Mouse (Mus musculus) naive thymus-derived CD4-positive, alpha-beta T cell, adult 2 months (primary cell): Measurements from ENCODE around the gene Vps41.

Experiments
- DNase-seq: peaks from one replicate; pipeline ENCODE4 v3.0.0-alpha.2; 2011; ENCODE audit warnings: low read depth

The Vps41 gene

GRCm38 (mm10) chr13:18794454-18794853 lies 77.4 kb downstream of the Vps41 start:
- no peak for DNase-seq

GRCm38 (mm10) chr13:18797555-18797954 lies 80.5 kb downstream of the Vps41 start:
- no peak for DNase-seq

DNA sequence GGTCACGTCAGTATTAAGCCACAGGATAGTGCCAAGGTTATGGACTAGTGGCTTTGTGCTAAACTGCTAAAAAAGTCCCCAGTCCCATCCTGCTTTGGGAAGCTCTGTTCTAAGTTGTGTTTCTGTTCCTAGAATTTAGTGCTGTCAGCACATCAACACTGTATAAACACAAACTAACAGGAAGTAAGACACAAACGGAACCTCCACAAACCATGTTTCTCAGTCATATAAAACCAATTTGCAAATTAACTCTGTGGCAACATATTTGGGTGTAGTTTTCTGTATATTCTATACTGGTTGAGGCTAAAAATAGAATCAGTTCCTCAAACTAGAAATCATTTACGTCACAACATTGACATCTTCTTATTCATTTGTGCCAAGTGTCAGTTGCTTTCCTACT lies 83.3 kb downstream of the Vps41 start:
- no peak for DNase-seq

GRCm38 (mm10) chr13:18809465-18809864 lies 92.4 kb downstream of the Vps41 start:
- DNase-seq: no peak

- peak; percentile 70 for DNase-seq
Measured at GRCm38 (mm10) chr13:18809978-18810675, 93.0 kb downstream of the Vps41 start.

DNA sequence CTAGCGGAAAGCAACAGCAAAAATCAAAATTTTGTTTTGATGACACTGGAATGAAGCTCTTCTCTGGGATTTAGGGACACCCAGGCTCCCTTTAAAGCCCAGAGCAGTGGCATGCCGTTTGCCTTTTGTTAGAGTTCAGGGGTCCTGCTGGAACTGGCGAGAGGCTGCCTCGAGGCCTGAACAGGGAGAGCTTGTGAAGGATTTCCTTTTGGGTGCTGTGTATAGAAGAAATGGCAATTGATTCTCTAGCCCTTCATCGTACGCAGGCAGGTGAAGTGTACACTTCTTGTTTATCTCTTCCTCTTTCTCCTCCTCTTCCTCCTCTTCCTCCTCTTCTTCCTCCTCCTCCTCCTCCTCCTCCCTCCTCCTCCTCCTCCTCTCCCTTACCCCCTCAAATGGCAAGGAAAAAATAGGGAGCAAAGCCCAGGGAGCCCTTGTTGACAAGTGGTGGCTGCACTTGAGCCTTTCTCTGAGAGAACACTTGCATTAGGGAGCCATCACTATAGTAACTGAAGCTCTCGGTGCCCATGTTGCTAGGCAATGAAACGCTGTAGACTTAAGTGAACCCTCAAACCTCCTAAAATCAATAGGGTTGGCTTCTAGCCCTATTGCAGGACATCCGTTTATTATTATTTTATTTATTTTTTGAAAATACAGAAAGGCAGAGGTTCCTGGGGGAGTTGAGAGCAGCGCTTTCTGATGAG lies 107.5 kb downstream of the Vps41 start:
- DNase-seq: no peak

DNA sequence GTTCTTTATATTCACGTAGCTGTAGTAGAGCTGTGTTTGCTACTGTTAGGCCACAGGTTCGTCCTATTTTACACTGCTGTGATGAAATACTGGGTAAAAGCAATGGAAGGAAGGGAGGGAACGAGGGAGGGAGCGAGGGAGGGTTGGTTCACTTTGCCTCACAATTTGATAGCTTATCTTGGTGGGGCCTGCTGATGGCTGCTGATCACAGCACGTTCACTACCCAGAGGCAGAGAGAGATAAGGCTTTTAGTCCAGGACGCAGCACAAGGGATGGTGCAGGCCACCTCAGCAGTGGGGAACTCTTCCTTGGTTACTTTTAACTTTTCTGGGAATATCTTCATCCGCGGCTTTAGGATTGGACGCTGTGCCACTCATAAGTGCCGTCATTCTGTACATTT lies 109.9 kb downstream of the Vps41 start:
- DNase-seq: no peak

DNA sequence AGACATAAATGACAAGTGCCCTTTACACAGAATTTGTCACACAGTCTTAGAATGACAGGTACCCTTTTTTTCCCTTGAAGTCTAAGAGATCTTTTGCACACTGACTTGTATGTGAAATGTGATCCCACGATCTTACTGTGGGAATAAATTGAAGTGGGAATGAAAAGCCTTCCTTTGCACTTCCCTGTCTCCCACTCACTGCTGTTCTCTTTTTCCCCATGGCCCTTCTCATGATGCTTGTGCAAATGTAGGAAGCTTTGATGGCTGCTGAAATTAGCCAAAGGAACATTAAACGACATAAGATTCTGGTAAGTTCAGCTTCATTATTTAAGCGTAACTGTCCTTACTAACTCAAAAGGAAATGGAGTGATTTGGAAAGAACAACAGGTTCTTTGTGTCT lies 113.4 kb downstream of the Vps41 start:
- no peak for DNase-seq

GRCm38 (mm10) chr13:18839231-18839630 lies 122.1 kb downstream of the Vps41 start:
- no peak for DNase-seq

- DNase-seq: no peak
Measured at GRCm38 (mm10) chr13:18840366-18840765, 123.3 kb downstream of the Vps41 start.

DNA sequence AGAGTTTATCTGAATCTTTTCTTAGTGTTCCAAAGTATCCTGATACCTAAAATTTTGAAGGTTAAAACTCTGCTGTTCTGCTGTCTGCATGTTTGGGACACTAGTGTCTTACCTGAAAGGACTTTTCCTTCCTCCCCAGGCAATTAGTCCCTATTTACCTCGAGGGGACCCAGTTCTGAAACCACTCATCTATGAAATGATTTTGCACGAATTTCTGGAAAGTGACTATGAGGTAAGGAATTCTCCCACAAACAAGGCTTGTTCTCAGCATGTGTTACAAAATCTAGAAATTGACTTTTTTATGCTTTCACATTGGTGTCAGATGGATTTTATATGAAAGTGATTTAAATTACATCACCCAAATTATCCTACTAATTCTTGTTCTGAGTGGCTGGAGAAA lies 123.9 kb downstream of the Vps41 start:
- DNase-seq: no peak

- no peak for DNase-seq
Measured at GRCm38 (mm10) chr13:18841752-18842282, 124.7 kb downstream of the Vps41 start.

DNA sequence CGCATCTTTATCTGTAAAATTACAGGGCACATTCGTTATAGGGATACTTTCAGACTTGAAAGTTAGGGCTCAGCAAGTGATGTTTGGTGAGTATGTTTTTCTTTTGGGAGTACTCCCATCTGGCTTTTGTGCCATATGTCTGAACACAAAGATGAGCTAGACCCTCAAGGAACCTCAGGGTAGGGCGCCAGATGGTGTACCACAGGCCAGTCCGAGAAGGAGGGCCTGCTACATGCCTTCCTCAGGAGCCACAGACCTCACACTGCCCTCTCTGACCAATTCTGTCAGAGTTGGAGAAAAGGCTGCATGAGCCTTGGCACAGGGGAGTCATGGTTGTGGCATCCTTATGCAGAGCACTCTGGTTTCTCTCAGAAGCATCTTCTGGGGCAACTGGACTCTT lies 125.5 kb downstream of the Vps41 start:
- no peak for DNase-seq

GRCm38 (mm10) chr13:18843546-18843945 lies 126.5 kb downstream of the Vps41 start:
- DNase-seq: no peak

DNA sequence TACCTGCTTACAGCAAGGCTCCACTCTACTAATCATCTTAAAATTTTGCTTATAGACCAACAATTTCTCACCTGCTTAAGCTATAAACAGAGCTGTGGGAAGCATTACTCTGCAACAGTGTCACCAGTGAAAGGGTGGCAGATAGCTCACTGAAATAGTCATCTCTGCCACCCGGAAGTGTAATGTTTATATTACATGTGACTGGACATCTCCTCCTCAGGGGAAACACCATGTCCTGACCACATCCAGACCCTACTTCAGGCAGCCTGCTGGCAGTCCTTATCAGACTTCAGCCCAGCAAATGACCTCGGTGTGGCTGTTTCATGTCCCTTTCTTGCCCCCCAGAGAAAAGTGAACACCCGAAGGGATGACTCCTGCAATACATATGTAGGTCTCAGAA lies 130.3 kb downstream of the Vps41 start:
- no peak for DNase-seq

DNA sequence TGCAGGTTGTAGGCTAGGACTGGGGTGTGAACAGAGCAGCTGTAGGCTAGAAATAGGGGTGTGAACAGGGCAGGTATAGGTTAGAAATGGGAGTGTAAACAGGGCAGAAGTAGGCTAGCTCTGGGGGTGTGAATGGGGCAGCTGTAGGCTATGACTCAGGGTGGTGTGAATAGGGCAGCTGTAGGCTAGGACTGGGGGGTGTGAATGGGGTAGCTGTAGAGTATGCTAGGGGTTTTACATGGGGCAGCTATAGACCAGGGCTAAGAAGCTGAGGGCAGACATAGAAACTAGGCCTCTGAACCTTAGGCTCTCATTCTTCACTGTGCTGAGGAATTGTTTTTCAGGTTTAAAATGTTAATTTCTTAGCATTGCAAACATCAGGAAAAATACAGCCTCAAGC lies 132.5 kb downstream of the Vps41 start:
- no peak for DNase-seq

DNA sequence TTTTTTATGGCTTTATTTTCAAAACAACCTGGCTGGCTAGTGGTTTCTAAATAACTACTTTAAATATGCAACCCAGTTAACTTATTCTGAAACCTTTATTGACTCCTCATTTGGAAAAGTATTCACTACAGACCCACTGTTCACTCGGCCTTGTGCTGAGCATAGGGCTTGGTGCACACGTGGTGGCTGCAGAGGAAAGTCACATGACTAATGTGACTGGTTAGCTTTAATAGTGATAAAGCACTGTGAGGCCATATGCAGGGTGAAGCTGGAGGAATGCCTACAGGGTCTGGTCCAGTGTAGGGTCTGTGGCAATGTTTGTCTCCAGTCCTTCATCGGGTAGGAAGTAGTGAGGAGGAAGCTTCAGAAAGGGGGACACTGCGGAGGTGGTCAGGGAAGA lies 134.1 kb downstream of the Vps41 start:
- no peak for DNase-seq

DNA sequence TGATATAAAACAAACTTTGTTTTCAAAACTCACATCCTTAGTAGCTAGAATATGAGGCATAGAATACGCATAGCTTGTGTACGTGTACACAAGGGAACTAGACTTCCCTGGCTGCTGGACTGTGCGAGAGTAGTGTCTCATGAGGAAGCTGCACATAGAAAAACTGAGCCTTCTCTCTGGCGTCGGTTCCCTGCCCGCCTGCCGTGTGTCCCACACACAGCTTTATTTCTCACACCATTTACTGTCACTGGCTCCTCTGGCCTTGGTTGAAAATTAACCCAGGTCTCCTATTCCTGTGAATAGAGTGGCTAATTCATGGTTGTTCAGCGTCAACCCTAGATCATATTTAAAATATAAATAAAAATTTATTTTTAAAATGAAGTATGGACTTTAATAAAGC lies 135.6 kb downstream of the Vps41 start:
- no peak for DNase-seq

DNA sequence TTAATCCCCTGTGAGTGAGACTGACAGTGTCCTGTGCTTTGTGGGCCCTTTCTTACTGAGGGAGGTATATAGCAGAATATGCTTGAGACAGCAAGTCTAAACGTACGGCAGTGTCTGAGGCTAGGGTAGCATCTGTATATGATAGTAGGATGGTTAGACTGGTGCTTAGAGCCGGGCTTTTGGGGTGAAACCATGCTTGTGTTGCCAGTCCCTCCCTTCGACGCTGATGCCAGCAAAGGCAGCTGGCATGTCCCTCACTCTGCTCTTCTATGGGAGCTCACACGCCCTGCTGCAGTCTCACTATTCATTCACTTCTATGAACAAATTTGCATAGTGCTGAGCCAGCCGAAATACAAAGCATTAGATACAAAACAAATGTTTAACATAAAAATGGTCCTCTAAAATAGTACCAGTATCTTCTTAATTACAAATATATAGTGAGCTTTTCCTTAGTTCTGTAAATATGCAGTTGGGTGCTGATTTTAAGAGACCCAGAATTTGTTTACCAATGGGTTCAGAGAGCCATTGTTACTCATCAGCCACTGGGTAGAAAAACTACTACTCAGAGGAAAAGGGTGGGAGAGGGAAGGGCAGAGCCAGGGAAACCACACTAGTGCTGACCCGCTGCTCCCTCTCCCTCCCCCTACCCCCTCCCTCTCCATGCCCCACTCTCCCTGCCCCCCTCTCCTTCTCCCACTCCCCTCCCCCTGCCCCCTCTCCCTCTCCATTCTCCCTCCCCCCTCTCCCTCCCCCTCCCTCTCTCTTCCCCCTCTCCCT lies 139.1 kb downstream of the Vps41 start:
- DNase-seq: no peak

- no peak for DNase-seq
Measured at GRCm38 (mm10) chr13:18858183-18858582, 141.1 kb downstream of the Vps41 start.

GRCm38 (mm10) chr13:18859389-18859788 lies 142.3 kb downstream of the Vps41 start:
- DNase-seq: no peak

GRCm38 (mm10) chr13:18868030-18868490 lies 151.0 kb downstream of the Vps41 start:
- no peak for DNase-seq

DNA sequence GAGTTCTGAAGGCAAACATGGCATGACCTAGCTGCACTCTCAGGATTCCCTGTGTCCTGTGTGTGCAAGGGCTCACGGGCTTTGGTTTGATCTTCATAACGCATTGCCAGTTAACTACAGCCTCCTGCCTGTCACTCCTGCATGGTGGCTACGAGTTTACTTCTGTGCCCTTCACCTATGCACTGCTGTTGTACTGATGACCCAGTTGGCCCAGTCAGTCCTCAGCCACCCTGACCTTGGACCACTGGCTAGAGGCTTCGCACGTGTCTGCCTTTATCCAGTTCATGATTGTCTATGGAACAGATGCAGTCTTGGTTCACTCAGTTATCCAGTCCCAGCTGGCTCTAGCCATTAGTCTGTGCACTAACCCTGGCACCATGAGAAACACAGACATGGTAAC lies 151.7 kb downstream of the Vps41 start:
- DNase-seq: no peak
